Mouse (Mus musculus) mouse trophoblast stem cell (cell line): ENCODE data around the gene Ttc37.

Experiments used
- in situ Hi-C, 2 experiments: fragments of 300-500 bp; cut with MseI, MboI; formaldehyde crosslinking; loops; 2 replicates in 1 of 2; 3 replicates in 1 of 2; pipeline ENCODE4 v1.15.1; 2025

Ttc37 gene

GRCm38 (mm10) chr13:76157508-76157907 lies 59.0 kb downstream of the Ttc37 start:
- in situ Hi-C loops: no loop called here

- in situ Hi-C loops: no loop called here
Measured at GRCm38 (mm10) chr13:76160587-76160986, 62.1 kb downstream of the Ttc37 start.

- in situ Hi-C loops: no loop called here
Measured at GRCm38 (mm10) chr13:76174297-76174696, 75.8 kb downstream of the Ttc37 start.

- in situ Hi-C loops: no loop called here
Measured at GRCm38 (mm10) chr13:76178700-76179099, 80.2 kb downstream of the Ttc37 start.

- in situ Hi-C loops: no loop called here
Measured at GRCm38 (mm10) chr13:76187651-76188050, 89.1 kb downstream of the Ttc37 start.

GRCm38 (mm10) chr13:76189190-76189589 lies 90.7 kb downstream of the Ttc37 start:
- in situ Hi-C loops: no loop called here

GRCm38 (mm10) chr13:76190273-76190672 lies 91.7 kb downstream of the Ttc37 start:
- in situ Hi-C loops: no loop called here

GRCm38 (mm10) chr13:76194937-76195336 lies 96.4 kb downstream of the Ttc37 start:
- in situ Hi-C loops: no loop called here

- in situ Hi-C loops: no loop called here
Measured at GRCm38 (mm10) chr13:76195431-76196138, 97.1 kb downstream of the Ttc37 start.

GRCm38 (mm10) chr13:76197297-76197848 lies 98.8 kb downstream of the Ttc37 start:
- in situ Hi-C loops: no loop called here

- in situ Hi-C loops: loop anchor here in 1 of 2 experiments (25.0 kb wide), 1 partner anchor 487 kb away; no protein-coding TSS in a partner anchor
Measured at GRCm38 (mm10) chr13:76199943-76200342, 101.4 kb downstream of the Ttc37 start.

GRCm38 (mm10) chr13:76214928-76215327 lies 116.4 kb downstream of the Ttc37 start:
- in situ Hi-C loops: loop anchor here in 1 of 2 experiments (5.0 to 25.0 kb wide), 2 partner anchors 87 to 472 kb away; no protein-coding TSS in a partner anchor

- in situ Hi-C loops: loop anchor here in 1 of 2 experiments (5.0 to 25.0 kb wide), 2 partner anchors 87 to 472 kb away; no protein-coding TSS in a partner anchor
Measured at GRCm38 (mm10) chr13:76215397-76215796, 116.9 kb downstream of the Ttc37 start.
